Mouse (Mus musculus) embryonic facial prominence, embryonic 10.5 days (tissue): ENCODE measurements at regions not wholly inside any gene's neighbourhood (a gene's known extent, or its start where the extent isn't known, plus 50 kb on each side); places are given as distances from the start of the nearest gene placed in this dataset.

Source experiments
- DNase-seq: peaks from one replicate; pipeline ENCODE4 v3.0.0-alpha.2; 2017; ENCODE audit warnings: low spot score
- H3K27ac ChIP-seq: fragments of 300-500 bp; sonication (generic); replicated peaks from 2 replicates; pipeline ENCODE4 v1.5.1; 2016; ENCODE audit warnings: mild to moderate bottlenecking
- H3K27me3 ChIP-seq: fragments of 300-500 bp; sonication (generic); replicated peaks from 2 replicates; pipeline ENCODE4 v1.6.1; 2016; ENCODE audit warnings: low read depth, mild to moderate bottlenecking; ENCODE audit not compliant: poor library complexity, severe bottlenecking
- H3K36me3 ChIP-seq: fragments of 300-500 bp; sonication (generic); replicated peaks from 2 replicates; pipeline ENCODE4 v1.6.1; 2016; ENCODE audit warnings: mild to moderate bottlenecking, moderate library complexity
- H3K4me1 ChIP-seq: fragments of 300-500 bp; sonication (generic); 2 replicates; pipeline ENCODE4 v1.6.1; 2016
- H3K4me3 ChIP-seq: fragments of 300-500 bp; sonication (generic); 2 replicates; pipeline ENCODE4 v1.5.1; 2016; ENCODE audit warnings: mild to moderate bottlenecking, moderate library complexity
- H3K9me3 ChIP-seq: fragments of 300-500 bp; sonication (generic); 2 replicates; pipeline ENCODE4 v1.6.1; 2016; ENCODE audit warnings: mild to moderate bottlenecking
- WGBS: fragments of 180-500 bp; shearing (Covaris S2); methylation state at CpG from one replicate; pipeline ENCODE4 v1.1.7; 2016; 5-methylcytosine and 5-hydroxymethylcytosine counted together

GRCm38 (mm10) chr2:63852287-63852686 is 245.6 kb downstream of the Fign start:
- no peaks in the 10 kb centered on the region for H3K27me3 ChIP-seq
- peaks cover 45% of the 10 kb centered on the region for H3K4me1 ChIP-seq
- no peak for DNase-seq
- WGBS, result 46% methylated on average over 6 of the region's 6 CpGs
- H3K9me3 ChIP-seq, result no peaks in the 10 kb centered on the region
- no peak overlapping the region for H3K27ac ChIP-seq
- H3K4me3 ChIP-seq, result no peak overlapping the region
- no peaks in the 10 kb centered on the region for H3K36me3 ChIP-seq

GRCm38 (mm10) chr2:63850033-63850432 is 247.8 kb downstream of the Fign start:
- peaks cover 32% of the 10 kb centered on the region for H3K4me1 ChIP-seq
- no peak for DNase-seq
- WGBS, result 87% methylated on average over 5 of the region's 5 CpGs
- H3K27me3 ChIP-seq, result no peaks in the 10 kb centered on the region
- no peak overlapping the region for H3K27ac ChIP-seq
- no peak overlapping the region for H3K4me3 ChIP-seq
- H3K9me3 ChIP-seq, result no peaks in the 10 kb centered on the region
- no peaks in the 10 kb centered on the region for H3K36me3 ChIP-seq

GRCm38 (mm10) chr2:63849486-63849885 is 248.4 kb downstream of the Fign start:
- 83% methylated on average over 6 of the region's 6 CpGs for WGBS
- Histone ChIP-seq H3K4me1 (peaks cover 28% of the 10 kb centered on the region), H3K27ac (no peak overlapping the region), H3K4me3 (no peak overlapping the region), H3K9me3 (no peaks in the 10 kb centered on the region), H3K36me3 (no peaks in the 10 kb centered on the region), H3K27me3 (no peaks in the 10 kb centered on the region)
- no peak for DNase-seq

GRCm38 (mm10) chr2:63832041-63832714 is 265.7 kb downstream of the Fign start:
- peaks cover 28% of the 10 kb centered on the region for H3K4me1 ChIP-seq
- no peaks in the 10 kb centered on the region for H3K36me3 ChIP-seq
- H3K9me3 ChIP-seq, result no peaks in the 10 kb centered on the region
- DNase-seq, result no peak
- H3K4me3 ChIP-seq, result no peak overlapping the region
- WGBS, result 82% methylated on average over 4 of the region's 4 CpGs
- no peak overlapping the region for H3K27ac ChIP-seq
- H3K27me3 ChIP-seq, result no peaks in the 10 kb centered on the region

GRCm38 (mm10) chr2:63830431-63830830 is 267.4 kb downstream of the Fign start:
- Histone ChIP-seq H3K36me3 (no peaks in the 10 kb centered on the region), H3K27me3 (no peaks in the 10 kb centered on the region), H3K4me3 (no peak overlapping the region), H3K27ac (peak overlapping the region; percentile 67), H3K9me3 (no peaks in the 10 kb centered on the region), H3K4me1 (peaks cover 28% of the 10 kb centered on the region)
- DNase-seq, result peak; percentile 18
- 59% methylated on average over 5 of the region's 5 CpGs for WGBS

GRCm38 (mm10) chr2:63828633-63829032 is 269.2 kb downstream of the Fign start:
- Histone ChIP-seq H3K36me3 (no peaks in the 10 kb centered on the region), H3K4me1 (peaks cover 28% of the 10 kb centered on the region), H3K27me3 (no peaks in the 10 kb centered on the region), H3K9me3 (no peaks in the 10 kb centered on the region), H3K4me3 (no peak overlapping the region), H3K27ac (peak overlapping the region; percentile 66)
- 39% methylated on average over 3 of the region's 3 CpGs for WGBS
- peak; percentile 60 for DNase-seq

- Histone ChIP-seq H3K27me3 (no peaks in the 10 kb centered on the region), H3K9me3 (no peaks in the 10 kb centered on the region), H3K27ac (0 out of 2 replicates have a peak overlapping the region, but pooled peaks have one; percentile 6), H3K36me3 (no peaks in the 10 kb centered on the region), H3K4me3 (no peak overlapping the region), H3K4me1 (peaks cover 6% of the 10 kb centered on the region)
- DNase-seq, result peak; percentile 14
- WGBS, result 13% methylated on average over 8 of the region's 8 CpGs
These were observed 278.4 kb downstream of the Fign start for GRCm38 (mm10) chr2:63819440-63819839.
